21 mouse cellular contexts compared by ENCODE assay signal in the genomic region with DNA sequence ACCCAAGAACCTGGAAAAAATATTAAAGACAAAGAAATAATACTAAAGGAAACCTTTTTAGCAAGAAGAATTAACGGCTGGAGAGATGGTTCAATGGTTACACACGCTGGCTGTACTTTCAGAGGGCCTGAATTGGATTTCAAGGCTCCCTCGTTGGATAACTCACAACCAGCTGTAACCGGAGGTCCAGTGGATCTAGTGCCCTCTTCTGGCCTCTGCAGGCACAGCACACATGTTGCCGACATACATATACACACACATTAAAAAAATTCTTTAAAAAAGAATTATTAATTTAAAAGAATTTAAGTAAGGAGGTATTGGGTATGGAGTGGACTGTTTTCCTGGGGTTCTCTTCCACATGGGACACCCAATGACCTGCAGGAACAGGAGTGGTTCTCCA.
A peak's percentile ranks its signal among the peaks of the same experiment; 100 is the strongest.
DNase-seq lines count a peak whose midpoint lies in the region; ATAC-seq and TF ChIP-seq lines count a peak whose summit lies in the region.
"Had no signal": no experiment of that assay in that cellular context is flagged by ENCODE, and none has a peak within 500 bp of the region (broad histone marks: within the 10 kb centered on the region; RNA-seq: fewer than 3 reads in every experiment).

No protein-coding gene starts in this region.

- H3K4me2 ChIP-seq in intestine, postnatal 0 days (replicated peaks; ENCODE audit: low read depth): no peak overlapping the region
- H3K4me2 ChIP-seq in intestine, embryonic 16.5 days (ENCODE audit: low read depth, low read length): no peak overlapping the region
- H3K4me2 ChIP-seq in lung, embryonic 14.5 days: no peak overlapping the region
- no peak overlapping the region for H3K4me2 ChIP-seq in stomach, postnatal 0 days (replicated peaks; ENCODE audit: low read depth)

- DNase-seq in lung, embryonic 14.5 days: no peak
- DNase-seq in lung, postnatal 10 days: no peak
- DNase-seq in MEL (ENCODE audit: low read depth, low spot score): peak; percentile 27
- DNase-seq in stomach, postnatal 0 days (ENCODE audit: low spot score): no peak
- DNase-seq: adrenal gland, postnatal 25 days; B cell, adult 2 months; cerebellum, adult 18-20 months; forebrain, postnatal 0 days; heart, adult 18-20 months; heart, postnatal 4 days; kidney, adult 18-20 months; kidney, postnatal 14 days; lung, postnatal 4 days; retina, postnatal 1 day; right cerebral cortex, postnatal 4 days; thymus, postnatal 36 days had no signal

- TF ChIP-seq EP300 in MEL (IDR thresholded peaks at IDR 0.05; ENCODE audit: low read depth in 1 of 2, low read length in 2 of 2): no peak
- TF ChIP-seq EP300 in stomach, postnatal 0 days (optimal IDR thresholded peaks at IDR 0.05): no peak

- no peak overlapping the region for H3K4me3 ChIP-seq in intestine, postnatal 0 days (ENCODE audit: low read depth, low read length)
- no peak overlapping the region for H3K4me3 ChIP-seq in intestine, embryonic 16.5 days (ENCODE audit: low read length)
- no peak overlapping the region for H3K4me3 ChIP-seq in lung, embryonic 14.5 days (ENCODE audit: low read depth, low read length)
- H3K4me3 ChIP-seq in MEL (ENCODE audit: control insufficient read depth in 1 of 2, insufficient read depth in 1 of 2, low read depth in 2 of 2, low read length in 2 of 2): no peak overlapping the region
- no peak overlapping the region for H3K4me3 ChIP-seq in stomach, postnatal 0 days (ENCODE audit: low read depth, low read length)
- H3K4me3 ChIP-seq: forebrain, embryonic 10.5 days had no signal

- TF ChIP-seq POLR2A in MEL (IDR thresholded peaks at IDR 0.05; ENCODE audit: control insufficient read depth in 1 of 2, insufficient read depth in 1 of 2, low read depth in 1 of 2, low read length in 2 of 2, poor library complexity in 1 of 2): no peak

- 87% methylated on average over 5 of the region's 5 CpGs for WGBS in intestine, postnatal 0 days
- WGBS in intestine, embryonic 16.5 days: 94% methylated on average over 5 of the region's 5 CpGs
- WGBS in lung, embryonic 14.5 days: 79% methylated on average over 5 of the region's 5 CpGs
- WGBS in stomach, postnatal 0 days: 87% methylated on average over 5 of the region's 5 CpGs

- H3K9me3 ChIP-seq in intestine, postnatal 0 days (ENCODE audit: control insufficient read depth): no peaks in the 10 kb centered on the region
- no peaks in the 10 kb centered on the region for H3K9me3 ChIP-seq in intestine, embryonic 16.5 days (ENCODE audit: control insufficient read depth, low read length)
- no peaks in the 10 kb centered on the region for H3K9me3 ChIP-seq in lung, embryonic 14.5 days (ENCODE audit: low read depth, low read length)
- H3K9me3 ChIP-seq in MEL (replicated peaks; ENCODE audit: insufficient read depth, low read length): no peaks in the 10 kb centered on the region
- H3K9me3 ChIP-seq in stomach, postnatal 0 days (ENCODE audit: control insufficient read depth, low read length): no peaks in the 10 kb centered on the region

- peaks cover 10% of the 10 kb centered on the region; the same call in 1 of the 2 replicates for H3K27me3 ChIP-seq in intestine, postnatal 0 days (replicated peaks; ENCODE audit: control insufficient read depth, insufficient read depth, low read length)
- H3K27me3 ChIP-seq in intestine, embryonic 16.5 days (replicated peaks; ENCODE audit: control insufficient read depth, insufficient read depth, low read length): no peaks in the 10 kb centered on the region
- no peaks in the 10 kb centered on the region for H3K27me3 ChIP-seq in lung, embryonic 14.5 days (ENCODE audit: insufficient read depth, low read length)
- H3K27me3 ChIP-seq in MEL (ENCODE audit: control insufficient read depth in 1 of 2, insufficient read depth in 2 of 2, low read length in 2 of 2): no peaks in the 10 kb centered on the region
- H3K27me3 ChIP-seq in stomach, postnatal 0 days (ENCODE audit: control insufficient read depth, insufficient read depth, low read length): no peaks in the 10 kb centered on the region

- no peaks in the 10 kb centered on the region for H3K79me2 ChIP-seq in MEL (ENCODE audit: control insufficient read depth, insufficient read depth, low read length, poor library complexity)

- H3K36me3 ChIP-seq in intestine, postnatal 0 days (ENCODE audit: control insufficient read depth, insufficient read depth): no peaks in the 10 kb centered on the region
- H3K36me3 ChIP-seq in intestine, embryonic 16.5 days (ENCODE audit: control insufficient read depth, insufficient read depth, low read length): no peaks in the 10 kb centered on the region
- H3K36me3 ChIP-seq in lung, embryonic 14.5 days (ENCODE audit: insufficient read depth): no peaks in the 10 kb centered on the region
- H3K36me3 ChIP-seq in MEL (ENCODE audit: control insufficient read depth in 1 of 2, insufficient read depth in 2 of 2, low read length in 2 of 2): peaks cover 0 to 4% of the 10 kb centered on the region in 2 experiments; a peak in 2 of 4 replicates
- no peaks in the 10 kb centered on the region for H3K36me3 ChIP-seq in stomach, postnatal 0 days (ENCODE audit: control insufficient read depth, insufficient read depth, low read length)
- H3K36me3 ChIP-seq: forebrain, embryonic 10.5 days had no signal

- TF ChIP-seq CTCF in intestine, postnatal 0 days (IDR thresholded peaks at IDR 0.05; ENCODE audit: low read depth): 0 out of 2 replicates have a peak, but pooled peaks have one; percentile 29
- peak; percentile 6; the same call in 1 of the 2 replicates for TF ChIP-seq CTCF in lung, embryonic 14.5 days (IDR thresholded peaks at IDR 0.05; ENCODE audit: low read depth)
- TF ChIP-seq CTCF in MEL (IDR thresholded peaks at IDR 0.05 in 2 of 3, conservative IDR thresholded peaks at IDR 0.05 in 1 of 3; ENCODE audit: control insufficient read depth in 1 of 3, insufficient read depth in 1 of 3, low read depth in 2 of 3, low read length in 3 of 3, poor library complexity in 1 of 3, severe bottlenecking in 1 of 3): peak; percentile 34 to 60 (median 39)
- peak; percentile 25; the same call in 1 of the 2 replicates for TF ChIP-seq CTCF in stomach, postnatal 0 days (IDR thresholded peaks at IDR 0.05; ENCODE audit: low read depth)

- no peak overlapping the region for H3K9ac ChIP-seq in intestine, postnatal 0 days (ENCODE audit: low read depth, low read length)
- H3K9ac ChIP-seq in intestine, embryonic 16.5 days (ENCODE audit: low read depth, low read length): no peak overlapping the region
- H3K9ac ChIP-seq in lung, embryonic 14.5 days: no peak overlapping the region
- H3K9ac ChIP-seq in MEL (ENCODE audit: control insufficient read depth, low read depth, low read length, poor library complexity, severe bottlenecking): no peak overlapping the region
- no peak overlapping the region for H3K9ac ChIP-seq in stomach, postnatal 0 days (ENCODE audit: low read length)
- H3K9ac ChIP-seq: forebrain, postnatal 0 days had no signal

- no peak overlapping the region for H3K27ac ChIP-seq in intestine, postnatal 0 days (ENCODE audit: low read depth, low read length)
- no peak overlapping the region for H3K27ac ChIP-seq in intestine, embryonic 16.5 days (ENCODE audit: low read length)
- no peak overlapping the region for H3K27ac ChIP-seq in lung, embryonic 14.5 days (ENCODE audit: low read depth)
- no peak overlapping the region for H3K27ac ChIP-seq in MEL (ENCODE audit: control insufficient read depth, low read depth, low read length)
- H3K27ac ChIP-seq in stomach, postnatal 0 days (replicated peaks): no peak overlapping the region
- H3K27ac ChIP-seq: forebrain, embryonic 10.5 days had no signal

- no peak for TF ChIP-seq RAD21 in MEL (IDR thresholded peaks at IDR 0.05; ENCODE audit: low read depth, low read length)

- H3K4me1 ChIP-seq in intestine, postnatal 0 days (replicated peaks; ENCODE audit: control insufficient read depth, insufficient read depth, low read length): no peaks in the 10 kb centered on the region
- H3K4me1 ChIP-seq in intestine, embryonic 16.5 days (ENCODE audit: control insufficient read depth, insufficient read depth, low read length): no peaks in the 10 kb centered on the region
- no peaks in the 10 kb centered on the region for H3K4me1 ChIP-seq in lung, embryonic 14.5 days (ENCODE audit: insufficient read depth)
- peaks cover 3 to 4% of the 10 kb centered on the region in 2 experiments for H3K4me1 ChIP-seq in MEL (ENCODE audit: control insufficient read depth in 1 of 2, insufficient read depth in 2 of 2, low read length in 2 of 2)
- H3K4me1 ChIP-seq in stomach, postnatal 0 days (replicated peaks; ENCODE audit: control insufficient read depth, insufficient read depth): no peaks in the 10 kb centered on the region
- H3K4me1 ChIP-seq: forebrain, embryonic 10.5 days had no signal

- ATAC-seq in intestine, postnatal 0 days: no peak
- no peak for ATAC-seq in intestine, embryonic 16.5 days
- ATAC-seq in lung, embryonic 14.5 days (ENCODE audit: insufficient read depth): no peak
- ATAC-seq in stomach, postnatal 0 days (ENCODE audit: low FRiP score, low TSS enrichment): no peak
- ATAC-seq in frontal cortex, adult (ENCODE audit: low TSS enrichment): no peak
- ATAC-seq: forebrain, postnatal 0 days; hindbrain, embryonic 16.5 days had no signal

TF ChIP-seq in MEL, 35 proteins besides CTCF, POLR2A, EP300 and RAD21:
- TF ChIP-seq SMC3 (IDR thresholded peaks at IDR 0.05; ENCODE audit: low read depth, low read length): peak; percentile 26; the same call in 1 of the 2 replicates
- TF ChIP-seq MAZ (IDR thresholded peaks at IDR 0.05; ENCODE audit: low read depth, low read length): no peak
